Mouse (Mus musculus) kidney, adult 2 months (tissue): ENCODE measurements around the gene Nup50.

Experiments used
- CTCF ChIP-seq: fragments of 200-500 bp; conservative IDR thresholded peaks from 2 replicates; pipeline ENCODE4 v1.5.1; 2011; ENCODE audit warnings: low read depth, mild to moderate bottlenecking, control low read depth, low read length, moderate library complexity, mixed read lengths; ENCODE audit not compliant: insufficient read depth, insufficient read length
- POLR2A ChIP-seq: fragments of 200-500 bp; IDR thresholded peaks from one replicate; pipeline ENCODE4 v1.6.1; 2011; ENCODE audit warnings: low read depth, low read length, control low read depth

GRCm38 (mm10) chr15:84944319-84944718 is 21.1 kb downstream of the Nup50 start:
- no peak for TF ChIP-seq CTCF
- TF ChIP-seq POLR2A = no peak
